Mouse (Mus musculus) embryonic stem cell, embryonic (primary cell): Measurements from ENCODE around the gene Cpne5.

ENCODE experiments used
- CTCF ChIA-PET, 4 experiments: fragments of 300-600 bp in 2 of 4; fragments of 350-600 bp in 2 of 4; sonication (Branson Sonifier 250); formaldehyde crosslinking; loops; one replicate each; lab custom pipeline; 2022; ENCODE audit warnings: inconsistent platforms in 2 of 4; lab: Charles Lee
- POLR2A ChIA-PET, 4 experiments: fragments of 300-600 bp in 2 of 4; fragments of 350-600 bp in 2 of 4; sonication (Branson Sonifier 250); formaldehyde crosslinking; loops; one replicate each; lab custom pipeline; 2022; ENCODE audit warnings: antibody characterized with exemption in 4 of 4, inconsistent platforms in 1 of 4; lab: Charles Lee

Gene Cpne5

DNA sequence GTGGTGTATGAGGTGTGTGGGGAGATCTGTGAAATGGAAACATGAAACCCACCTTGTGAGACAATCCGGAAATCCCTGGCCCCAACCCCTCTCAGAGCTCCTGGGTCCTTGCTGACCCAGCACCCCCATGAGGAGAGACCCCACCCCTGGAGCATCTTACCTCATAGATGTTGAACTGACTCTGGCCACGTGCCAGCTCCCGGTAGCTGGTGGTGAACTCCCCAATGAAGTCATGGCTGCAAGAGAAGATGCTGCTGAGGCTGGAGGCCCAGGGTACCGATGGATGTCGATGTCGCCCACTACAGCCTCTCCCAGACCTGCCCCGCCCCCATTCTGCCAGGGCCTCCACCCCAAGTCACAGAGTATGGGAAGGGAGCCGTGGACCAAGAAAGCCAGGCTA, 64.8 kb downstream of the Cpne5 start:
- ChIA-PET CTCF (interaction anchor here in 1 of 4 experiments (0.9 to 3.6 kb wide), 2 partner anchors 124 to 196 kb away, joined by 3 to 52 read pairs; no protein-coding TSS in a partner anchor), POLR2A (interaction anchor here in 3 of 4 experiments (0.6 to 4.6 kb wide), 8 partner anchors 14 to 136 kb away, joined by 3 to 42 read pairs (median 6); no protein-coding TSS in a partner anchor)

DNA sequence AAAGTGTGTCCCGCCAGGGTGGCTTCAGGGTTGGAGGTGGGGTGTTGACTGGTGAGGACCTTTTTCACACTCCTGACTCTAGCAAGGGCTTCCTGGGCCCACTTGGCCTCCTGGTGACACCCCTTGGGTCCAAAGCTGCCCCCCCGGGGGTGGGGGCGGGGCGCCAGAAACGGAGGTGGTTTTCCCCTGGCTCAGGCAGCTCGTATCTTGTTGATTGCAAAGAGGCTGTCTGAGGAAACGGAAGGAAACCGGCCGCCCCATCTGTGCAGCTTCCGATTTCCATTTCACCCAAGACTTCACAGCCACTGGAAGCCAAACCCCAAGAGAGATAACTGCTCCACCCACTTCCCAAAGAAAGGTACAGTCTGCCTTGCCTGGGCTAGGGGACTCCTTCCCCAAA, 65.9 kb downstream of the Cpne5 start:
- ChIA-PET POLR2A (interaction anchor here (0.6 to 5.5 kb wide), 49 partner anchors 11 to 618 kb away, joined by 3 to 49 read pairs (median 7); partner anchors contain the start of genes Srsf3 (in 3 of the 4), Cdkn1a (in 1 of the 4) and Ppil1 (in 1 of the 4)), CTCF (interaction anchor here (0.5 to 4.0 kb wide), 53 partner anchors 9 to 348 kb away, joined by 3 to 53 read pairs (median 6); partner anchors contain the start of genes Cdkn1a (in 1 of the 4), Cpne5 (in 1 of the 4) and Stk38 (in 1 of the 4))

DNA sequence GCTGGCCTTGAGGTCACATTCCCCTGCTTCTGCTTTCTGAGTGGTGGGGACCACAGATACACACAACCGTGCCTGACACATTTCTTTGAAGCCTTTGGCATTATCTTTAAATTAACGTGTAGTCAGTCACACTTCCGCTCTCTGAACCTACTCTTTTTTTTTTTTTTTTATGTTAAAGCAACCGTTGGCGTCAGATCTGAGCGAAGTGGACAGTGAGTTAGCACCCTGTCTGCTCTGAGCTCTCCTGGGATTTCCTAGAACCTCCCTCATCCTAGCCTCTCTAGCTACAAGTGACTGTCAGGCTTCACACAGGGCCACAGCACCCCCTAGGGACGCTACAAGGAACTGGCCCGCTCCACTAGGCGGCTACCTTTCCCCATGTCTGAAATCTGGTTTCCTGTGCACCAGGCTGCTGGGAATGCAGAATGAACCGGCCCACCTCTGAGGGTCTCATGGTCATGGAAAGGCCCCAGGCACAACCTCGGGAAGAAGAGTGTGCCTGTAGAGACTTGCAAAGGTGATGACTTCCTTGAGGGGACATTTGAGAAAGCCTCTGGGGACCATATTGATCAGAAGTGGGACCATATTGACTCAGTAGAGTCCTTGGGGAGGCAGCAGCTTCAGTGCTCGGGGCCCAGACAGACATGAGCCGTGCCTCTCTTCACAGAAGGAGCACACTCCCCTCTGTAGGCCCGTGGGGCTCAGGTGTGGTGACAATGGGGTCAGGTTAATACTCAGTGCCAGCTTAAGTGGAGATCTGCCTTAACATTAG, 66.8 kb downstream of the Cpne5 start:
- ChIA-PET POLR2A (interaction anchor here (0.6 to 5.5 kb wide), 75 partner anchors 11 to 472 kb away, joined by 3 to 49 read pairs (median 5); partner anchors contain the start of genes Srsf3 (in 3 of the 4), Ppil1 (in 2 of the 4) and Cdkn1a (in 1 of the 4)), CTCF (interaction anchor here (0.5 to 4.0 kb wide), 138 partner anchors 9 to 1830 kb away, joined by 3 to 53 read pairs (median 4); partner anchors contain the start of genes Fgd2 (in 2 of the 4), BC004004 (in 1 of the 4), Cdkn1a (in 1 of the 4) and Cpne5 (in 1 of the 4))

DNA sequence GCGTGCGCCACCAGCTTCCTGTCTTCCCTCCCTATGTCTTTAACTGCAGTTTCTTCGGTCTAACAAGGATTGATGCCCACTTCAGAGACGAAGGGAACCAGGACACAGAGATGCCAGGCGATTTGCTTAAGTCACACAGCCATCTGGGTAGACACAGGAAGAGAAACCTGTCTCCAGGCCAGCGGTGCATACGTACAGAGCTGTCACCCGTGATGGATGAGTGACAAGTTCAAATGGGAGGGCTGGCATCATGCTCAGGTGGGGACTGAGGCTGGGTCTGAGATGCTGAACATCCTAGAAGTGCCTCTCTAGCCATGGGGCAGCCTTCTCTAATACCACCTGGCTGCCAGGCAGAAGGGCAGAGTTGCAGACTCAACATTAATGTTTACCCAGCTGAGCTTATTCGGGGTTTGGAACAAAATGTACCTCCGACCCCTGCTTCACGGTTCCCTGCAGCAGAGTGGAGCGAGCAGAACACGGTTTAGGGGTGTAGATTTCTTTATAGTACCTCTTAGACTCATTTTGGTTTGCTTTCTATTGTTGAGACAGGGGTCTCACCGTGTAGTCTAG, 67.5 kb downstream of the Cpne5 start:
- POLR2A ChIA-PET = interaction anchor here (0.6 to 5.5 kb wide), 67 partner anchors 10 to 471 kb away, joined by 3 to 49 read pairs (median 6); partner anchors contain the start of genes Ppil1 (in 2 of the 4), Srsf3 (in 2 of the 4) and Cdkn1a (in 1 of the 4)
- CTCF ChIA-PET = interaction anchor here (0.5 to 4.0 kb wide), 115 partner anchors 8 to 1830 kb away, joined by 3 to 53 read pairs (median 5); partner anchors contain the start of genes BC004004 (in 1 of the 4), Cdkn1a (in 1 of the 4), Cpne5 (in 1 of the 4) and Fgd2 (in 1 of the 4)

DNA sequence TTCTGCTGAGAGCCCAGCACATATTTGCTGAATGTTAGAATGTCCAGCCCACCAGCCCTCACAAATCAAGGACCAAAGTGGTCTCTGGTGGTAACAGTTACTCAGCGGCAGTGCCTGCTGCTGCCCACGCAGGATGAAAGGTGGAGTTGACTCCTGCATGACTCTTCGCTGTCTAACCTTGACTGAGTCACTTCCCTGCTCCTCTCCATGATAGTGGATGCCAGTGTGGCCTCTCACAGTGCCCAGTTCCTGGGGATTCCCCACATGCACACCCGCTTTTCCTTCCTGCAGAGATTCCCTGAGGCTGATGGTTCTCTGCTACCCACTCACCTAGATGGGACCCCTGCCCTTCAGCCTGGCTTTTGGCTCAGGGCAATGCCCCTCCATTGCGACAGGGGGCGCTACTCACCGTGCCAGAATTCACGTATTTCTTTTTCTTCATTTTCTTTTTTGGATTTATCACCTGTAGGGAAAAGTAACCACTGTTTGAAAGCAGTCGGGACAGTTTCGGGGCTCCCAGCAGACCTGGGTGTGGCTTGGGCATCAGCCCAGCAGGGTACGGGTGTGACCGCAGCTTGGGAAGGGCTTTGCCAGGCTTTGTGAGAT, 68.9 kb downstream of the Cpne5 start:
- CTCF ChIA-PET = interaction anchor here in 3 of 4 experiments (0.6 to 4.0 kb wide), 9 partner anchors 9 to 209 kb away, joined by 3 to 53 read pairs (median 4); no protein-coding TSS in a partner anchor
- POLR2A ChIA-PET = interaction anchor here in 3 of 4 experiments (0.5 to 5.5 kb wide), 13 partner anchors 10 to 125 kb away, joined by 3 to 49 read pairs (median 24); no protein-coding TSS in a partner anchor

DNA sequence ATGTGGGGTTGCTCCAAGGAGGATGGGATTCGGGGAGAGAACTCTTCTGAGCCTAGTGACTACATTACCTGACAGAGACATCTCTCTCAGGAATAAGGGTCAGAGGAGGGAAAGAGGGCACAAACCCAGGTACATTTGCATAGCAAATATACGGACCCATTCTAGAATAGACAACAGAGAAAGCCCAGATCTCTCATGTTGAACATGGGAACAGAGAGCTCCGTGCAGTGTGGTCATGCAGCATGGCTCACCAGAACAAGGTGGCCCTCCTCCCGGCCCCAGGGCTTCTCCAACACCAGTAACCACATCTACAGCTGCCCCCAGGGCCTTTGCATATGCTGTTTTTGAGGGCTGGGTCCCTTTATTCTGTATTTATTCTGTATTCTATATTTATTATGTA, 69.5 kb downstream of the Cpne5 start:
- ChIA-PET CTCF (interaction anchor here in 1 of 4 experiments (0.7 to 1.2 kb wide), 3 partner anchors 13 to 78 kb away, joined by 3 read pairs; no protein-coding TSS in a partner anchor), POLR2A (interaction anchor here in 2 of 4 experiments (0.5 to 5.5 kb wide), 9 partner anchors 11 to 838 kb away, joined by 3 to 33 read pairs (median 6); partner anchors contain the start of gene Srsf3 (in 1 of the 2))

DNA sequence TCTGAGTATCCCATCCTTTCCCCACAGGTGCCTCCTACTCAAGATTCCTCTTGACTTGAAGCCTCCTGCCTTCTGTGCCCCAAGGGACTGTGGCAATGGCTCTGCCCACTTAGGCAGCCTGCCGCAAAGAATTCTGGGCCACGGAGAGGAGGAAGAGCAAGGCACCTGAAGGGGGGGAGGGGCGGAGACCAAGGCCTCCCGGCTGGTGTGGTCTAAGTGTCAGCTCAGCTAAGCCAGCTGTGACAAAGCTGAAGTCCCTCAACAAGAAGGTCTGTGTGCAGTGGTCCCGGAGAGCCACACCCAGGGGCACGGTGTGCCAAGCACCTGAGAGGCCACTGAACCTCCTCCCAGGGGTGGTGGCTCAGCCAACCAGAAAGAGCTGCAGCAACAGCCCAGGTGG, 70.6 kb downstream of the Cpne5 start:
- ChIA-PET CTCF (interaction anchor here in 2 of 4 experiments (0.5 to 1.5 kb wide), 7 partner anchors 74 to 204 kb away, joined by 3 to 6 read pairs (median 4); no protein-coding TSS in a partner anchor), POLR2A (interaction anchor here in 3 of 4 experiments (0.7 to 5.5 kb wide), 18 partner anchors 10 to 135 kb away, joined by 3 to 33 read pairs (median 4); partner anchors contain the start of genes Cdkn1a (in 1 of the 3), Ppil1 (in 1 of the 3) and Srsf3 (in 1 of the 3))

DNA sequence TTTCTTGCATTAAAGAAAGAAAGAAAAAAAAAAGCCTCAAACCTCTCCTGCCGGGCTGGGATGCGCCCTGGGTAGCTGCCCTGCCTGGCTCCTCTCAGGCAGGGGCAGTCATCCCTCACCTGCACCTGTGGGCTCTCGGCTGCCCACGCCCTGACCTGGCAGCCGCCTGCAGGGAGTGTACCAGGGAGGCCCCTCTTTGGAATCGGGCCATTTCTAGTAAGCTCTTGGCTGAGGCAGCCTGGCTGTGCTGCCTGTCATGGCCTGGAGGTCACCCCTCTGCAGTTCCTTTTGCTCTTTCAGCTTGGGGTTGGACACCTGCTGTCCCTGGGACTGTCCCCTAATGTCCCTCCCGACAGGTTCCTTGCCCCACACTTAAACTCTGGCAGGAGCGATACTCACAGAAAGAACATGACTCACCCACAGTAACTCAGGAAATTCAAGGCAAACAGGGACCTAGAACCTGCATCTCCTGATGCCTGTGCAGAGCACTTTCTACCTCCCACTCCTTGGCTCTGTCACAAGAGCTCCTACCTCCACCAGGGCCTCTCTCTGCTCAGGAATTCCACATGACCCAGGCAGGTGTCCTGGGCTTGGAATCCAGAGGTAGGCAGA, 71.9 kb downstream of the Cpne5 start:
- CTCF ChIA-PET = interaction anchor here (0.5 to 1.3 kb wide), 12 partner anchors 33 to 215 kb away, joined by 3 to 6 read pairs (median 3); no protein-coding TSS in a partner anchor
- POLR2A ChIA-PET = interaction anchor here in 3 of 4 experiments (0.5 to 4.6 kb wide), 44 partner anchors 10 to 839 kb away, joined by 3 to 31 read pairs (median 4); partner anchors contain the start of genes Cdkn1a (in 1 of the 3), Mtch1 (in 1 of the 3) and Srsf3 (in 1 of the 3)

DNA sequence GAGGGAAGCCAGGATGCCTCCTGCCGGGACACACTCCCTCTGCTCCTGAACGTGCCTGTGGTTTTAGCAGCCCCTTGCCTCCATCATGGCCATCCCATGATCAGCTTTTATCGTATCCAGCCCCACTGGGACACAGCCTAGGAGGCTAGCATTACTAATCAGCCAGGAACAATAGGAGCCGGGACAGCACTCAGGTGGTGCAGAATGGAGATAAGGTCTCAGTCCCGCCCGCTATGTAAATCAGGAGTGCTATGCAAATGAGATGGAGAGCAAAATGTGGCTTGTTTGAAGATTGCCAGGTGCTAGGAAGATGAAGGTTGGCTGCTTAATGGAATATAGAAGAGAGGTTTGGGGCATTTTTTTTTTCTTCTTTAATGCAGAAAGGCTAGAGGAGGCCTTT, 72.5 kb downstream of the Cpne5 start:
- POLR2A ChIA-PET = interaction anchor here (0.5 to 4.6 kb wide), 38 partner anchors 9 to 840 kb away, joined by 3 to 31 read pairs (median 4); partner anchors contain the start of genes Cdkn1a (in 1 of the 4), Mtch1 (in 1 of the 4) and Srsf3 (in 1 of the 4)
- CTCF ChIA-PET = interaction anchor here (0.5 to 1.3 kb wide), 7 partner anchors 34 to 206 kb away, joined by 3 to 17 read pairs (median 3); no protein-coding TSS in a partner anchor

DNA sequence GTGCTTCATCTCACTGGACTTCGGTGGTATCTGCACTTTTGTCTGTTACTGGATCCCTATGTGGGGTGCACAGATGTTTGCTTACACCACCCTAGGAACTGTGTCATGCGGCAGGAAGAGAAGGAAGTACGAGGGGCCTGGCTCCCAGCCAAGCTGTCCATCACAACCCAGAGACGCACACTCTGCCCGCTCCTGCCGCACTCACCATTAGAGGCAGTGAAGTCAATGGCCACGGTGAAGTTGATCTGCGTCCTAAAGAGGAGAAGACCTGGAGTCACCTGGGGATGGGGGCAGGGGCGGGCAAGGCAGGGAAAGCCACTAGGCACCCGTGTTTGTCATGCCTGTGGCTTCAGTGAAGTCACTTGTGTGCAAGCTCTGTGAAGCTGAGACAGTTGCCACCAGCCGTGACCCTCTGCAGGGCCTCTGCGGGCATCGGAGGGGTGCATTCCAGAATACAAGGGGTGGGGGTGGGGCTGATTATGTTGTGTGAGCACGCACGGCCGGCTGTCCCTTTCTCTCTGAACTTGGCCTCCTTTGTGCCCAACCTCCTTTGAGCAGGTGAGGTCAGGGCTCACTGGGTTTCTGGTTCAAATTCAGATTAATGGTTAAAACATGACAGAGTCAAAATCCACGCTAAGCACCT, 73.4 kb downstream of the Cpne5 start:
- CTCF ChIA-PET = interaction anchor here in 3 of 4 experiments (0.5 to 1.2 kb wide), 7 partner anchors 35 to 116 kb away, joined by 3 to 18 read pairs (median 4); no protein-coding TSS in a partner anchor
- POLR2A ChIA-PET = interaction anchor here (0.6 to 4.6 kb wide), 31 partner anchors 8 to 208 kb away, joined by 3 to 31 read pairs (median 4); partner anchors contain the start of genes Cdkn1a (in 1 of the 4) and Srsf3 (in 1 of the 4)

DNA sequence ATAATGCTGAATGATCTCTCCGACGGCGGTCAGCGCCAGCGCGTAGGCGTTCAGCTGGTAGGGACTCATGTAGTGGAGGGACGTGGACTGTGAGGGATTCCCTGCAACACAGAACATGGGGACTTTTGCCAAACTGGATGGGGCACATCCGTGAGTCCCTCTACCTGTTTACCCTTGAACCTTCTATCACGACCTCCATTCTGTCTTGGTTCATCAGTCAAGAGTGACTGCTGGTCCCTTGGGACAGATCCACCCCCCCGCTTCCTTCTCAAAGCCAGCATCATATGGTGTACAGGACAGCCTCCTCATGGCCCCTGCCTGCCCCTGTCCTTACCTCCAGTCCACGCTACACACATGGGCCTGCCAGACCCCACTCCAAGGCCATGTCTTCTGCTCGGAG, 75.6 kb downstream of the Cpne5 start:
- CTCF ChIA-PET = interaction anchor here in 2 of 4 experiments (0.6 to 1.0 kb wide), 2 partner anchors 9 to 80 kb away, joined by 3 to 4 read pairs; no protein-coding TSS in a partner anchor
- POLR2A ChIA-PET = interaction anchor here in 2 of 4 experiments (0.8 to 10.9 kb wide), 7 partner anchors 20 to 283 kb away, joined by 3 to 112 read pairs (median 4); no protein-coding TSS in a partner anchor

DNA sequence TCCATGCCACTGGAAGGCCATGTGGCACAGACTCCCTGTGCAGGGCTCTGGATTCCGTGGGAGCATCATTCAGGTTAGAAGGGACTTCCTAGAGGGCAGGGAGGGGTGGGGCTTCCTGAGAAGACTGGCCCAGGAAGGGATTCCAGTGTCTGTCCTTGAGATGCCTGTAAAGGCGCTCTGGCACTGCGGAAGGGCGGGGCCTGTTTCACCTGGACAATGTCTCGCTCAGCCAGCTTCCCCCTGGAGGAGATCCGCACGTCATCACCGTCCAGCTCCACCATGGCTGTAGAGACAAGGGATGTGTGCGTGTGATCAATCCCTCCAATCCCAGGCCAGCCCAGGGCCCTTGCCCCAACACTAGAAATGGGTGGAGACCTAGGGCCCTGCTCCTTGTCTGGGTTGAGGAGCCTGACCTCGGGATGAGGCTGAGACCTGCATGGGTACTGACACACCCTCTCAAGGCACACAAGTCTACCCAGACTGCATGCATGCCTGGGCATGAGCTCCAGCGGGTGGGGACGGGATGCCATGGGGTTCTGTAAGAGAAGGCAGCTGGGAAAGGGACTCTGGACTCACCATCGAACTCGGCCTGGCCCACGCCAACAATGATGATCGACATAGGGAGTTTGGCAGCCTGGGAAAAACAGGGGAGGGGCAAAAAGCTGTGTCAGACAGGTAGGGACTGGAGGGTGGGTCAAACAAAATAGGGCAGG, 78.1 kb downstream of the Cpne5 start:
- POLR2A ChIA-PET = interaction anchor here (0.6 to 10.9 kb wide), 65 partner anchors 10 to 1147 kb away, joined by 3 to 112 read pairs (median 4); partner anchors contain the start of genes Srsf3 (in 3 of the 4), Cdkn1a (in 1 of the 4), Mtch1 (in 1 of the 4) and Stk38 (in 1 of the 4)
- CTCF ChIA-PET = interaction anchor here in 3 of 4 experiments (0.6 to 3.5 kb wide), 6 partner anchors 11 to 230 kb away, joined by 3 to 14 read pairs (median 4); no protein-coding TSS in a partner anchor

DNA sequence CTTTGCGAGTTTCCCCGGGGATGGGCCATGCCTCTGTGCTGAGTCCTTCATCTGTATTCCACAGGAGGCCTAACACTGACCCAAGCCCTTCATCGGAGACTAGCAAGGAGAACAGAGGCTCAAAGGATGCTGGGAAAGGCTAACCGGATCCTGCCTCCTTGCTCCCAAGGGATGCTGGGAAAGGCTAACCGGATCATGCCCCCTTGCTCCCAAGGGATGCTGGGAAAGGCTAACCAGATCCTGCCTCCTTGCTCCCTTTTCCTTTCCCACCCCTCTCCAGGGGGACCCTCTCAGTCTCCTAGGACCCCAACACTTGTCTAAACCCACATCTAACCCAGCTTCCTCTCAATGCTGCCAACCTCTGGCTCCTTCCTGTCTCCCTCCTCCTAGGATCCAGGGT, 78.6 kb downstream of the Cpne5 start:
- POLR2A ChIA-PET = interaction anchor here (0.6 to 10.9 kb wide), 43 partner anchors 10 to 1146 kb away, joined by 3 to 112 read pairs (median 6); partner anchors contain the start of genes Srsf3 (in 2 of the 4), Cdkn1a (in 1 of the 4), Mtch1 (in 1 of the 4) and Stk38 (in 1 of the 4)
- CTCF ChIA-PET = interaction anchor here in 2 of 4 experiments (1.8 to 3.5 kb wide), 2 partner anchors 12 kb away, joined by 10 to 14 read pairs; no protein-coding TSS in a partner anchor

DNA sequence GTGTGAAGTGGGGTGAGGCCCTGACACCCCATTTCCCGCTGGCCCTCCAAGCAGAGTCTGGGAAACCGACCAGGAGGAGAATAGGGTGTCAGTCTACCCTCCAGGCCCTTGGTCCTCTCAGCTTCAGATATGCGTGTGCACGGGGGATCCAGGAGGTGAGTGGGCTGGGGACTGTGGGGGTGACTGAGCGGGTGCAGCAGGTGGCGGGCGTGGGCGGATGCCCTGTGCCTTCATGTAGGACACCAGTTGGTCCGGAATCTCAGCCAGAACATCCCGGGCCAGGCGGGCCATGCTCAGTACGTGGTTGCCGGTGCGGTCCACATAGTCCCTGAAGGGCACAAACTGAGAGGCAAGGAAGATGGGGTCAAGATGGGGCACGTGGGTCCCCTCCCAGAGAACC, 79.1 kb downstream of the Cpne5 start:
- POLR2A ChIA-PET = interaction anchor here in 3 of 4 experiments (0.6 to 10.9 kb wide), 30 partner anchors 9 to 1146 kb away, joined by 3 to 112 read pairs (median 6); partner anchors contain the start of genes Cdkn1a (in 1 of the 3), Mtch1 (in 1 of the 3), Srsf3 (in 1 of the 3) and Stk38 (in 1 of the 3)

More for the DNA sequence above, 79.1 kb downstream of the Cpne5 start:
- CTCF ChIA-PET = interaction anchor here in 1 of 4 experiments (3.5 kb wide), 1 partner anchor 12 kb away, joined by 14 read pairs; no protein-coding TSS in a partner anchor
